Mouse (Mus musculus): ENCODE measurements around the gene 2810021J22Rik.

GRCm38 (mm10) chr11:58897485-58897884 lies 30.5 kb downstream of the 2810021J22Rik start:
- no peak for TF ChIP-seq CTCF (IDR thresholded peaks at IDR 0.05; ENCODE audit: extremely low read depth, insufficient read length, insufficient replicate concordance, low read depth, low read length)
- TF ChIP-seq POLR2A (IDR thresholded peaks at IDR 0.05; ENCODE audit: low read depth, low read length): no peak

Measured in small intestine, adult 2 months (tissue).